Mouse (Mus musculus) heart, postnatal 36 days (tissue): ENCODE data around the gene Il1rn. TPM values are rescaled to one million over a fixed set of nuclear protein-coding genes. Genes with fewer than 3 reads are reported as not detected.
A peak's percentile ranks its signal among the peaks of the same experiment; 100 is the strongest.

Experiments used
- DNase-seq, 2 experiments: peaks; one replicate each; pipeline ENCODE4 v3.0.0; 2021 to 2022
- intact Hi-C: fragments of 180-260 bp; cut with DNase I; formaldehyde crosslinking; loops from one replicate; pipeline ENCODE4 v1.15.1; 2025
- total RNA-seq, 2 experiments: library from RNA; stranded (reverse); gene quantifications; 2 replicates each; pipeline ENCODE4 v1.2.3; 2021

Gene Il1rn
- under 1 TPM; 0.14 to 0.25 TPM for total RNA-seq

- intact Hi-C loops, result no loop called here
- no peak for DNase-seq
Observed at GRCm38 (mm10) chr2:24336545-24336944, at the start of gene Il1rn. TSS of gene Il1rn (plus strand) at chr2:24336853.

DNA sequence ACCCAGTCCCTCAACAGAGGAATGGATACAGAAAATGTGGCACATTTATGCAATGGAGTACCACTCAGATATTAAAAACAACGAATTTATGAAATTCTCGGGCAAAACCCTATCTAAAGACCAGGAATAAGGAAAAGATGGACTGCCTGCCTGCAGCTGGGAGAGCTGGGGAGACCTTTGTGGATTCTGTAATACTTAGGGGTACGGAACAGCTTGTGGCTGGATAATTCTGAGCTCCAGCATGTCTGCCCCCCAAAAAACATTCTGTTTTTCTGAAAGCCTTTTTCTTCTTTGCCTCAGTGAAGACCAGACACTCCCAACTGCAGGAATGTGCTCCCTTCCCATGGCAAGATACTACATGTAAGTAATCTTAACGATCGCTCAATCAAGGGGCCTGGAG, 45.8 kb upstream of the Il1rn start, which contains the start of gene Il1f10:
Gene Il1f10, plus strand, starts transcription at position 301 of the 400 bp plus-strand sequence.
- no peak for DNase-seq
- intact Hi-C loops, result loop anchor here (10.0 kb wide), 1 partner anchor 464 kb away; no protein-coding TSS in a partner anchor

DNA sequence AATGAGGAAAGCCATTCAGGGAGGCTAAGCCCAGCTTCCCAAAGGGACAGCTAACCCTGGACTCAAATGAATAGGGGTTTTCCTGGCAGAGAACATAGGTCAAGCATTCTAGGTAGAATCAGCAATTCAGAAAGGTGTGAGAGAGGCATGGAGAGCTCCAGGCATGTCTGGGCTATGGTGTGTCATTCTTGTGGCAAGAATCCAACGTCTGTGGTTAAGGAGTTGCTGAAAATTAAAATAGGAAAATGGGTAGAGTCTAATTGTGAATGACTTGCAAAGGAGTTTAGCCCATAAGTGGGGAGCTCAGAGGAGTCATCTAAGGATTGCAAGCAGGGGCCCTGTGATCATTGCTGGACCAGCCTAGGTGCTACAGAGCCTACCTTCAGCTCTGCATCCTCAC, 42.0 kb upstream of the Il1rn start:
- no peak for DNase-seq
- intact Hi-C loops, result loop anchor here (10.0 kb wide), 1 partner anchor 460 kb away; no protein-coding TSS in a partner anchor

DNA sequence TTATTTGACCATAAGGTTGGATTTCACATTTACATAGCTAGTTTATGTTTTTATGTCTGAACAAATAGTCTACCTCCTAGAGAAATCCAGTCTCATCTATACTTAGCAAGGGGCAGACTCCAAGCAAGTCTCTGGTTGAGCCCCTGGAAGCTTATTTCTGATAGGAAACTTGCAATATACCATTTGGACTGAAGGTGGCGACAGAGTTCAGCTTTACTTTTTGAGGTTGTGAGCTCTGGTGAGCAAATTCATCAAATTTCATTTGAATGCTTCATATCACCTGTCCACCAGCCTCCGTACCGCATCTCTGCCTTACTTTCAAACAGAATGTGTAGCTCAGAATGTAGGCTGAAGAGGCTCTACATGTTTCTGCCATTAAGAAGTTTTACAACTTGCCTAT, 39.8 kb upstream of the Il1rn start:
- peak; percentile 28 to 31 for DNase-seq
- intact Hi-C loops, result loop anchor here (1.0 to 10.0 kb wide), 3 partner anchors 108 to 458 kb away; no protein-coding TSS in a partner anchor

- intact Hi-C loops, result no loop called here
- DNase-seq, result no peak
Observed at GRCm38 (mm10) chr2:24311302-24312001, 25.2 kb upstream of the Il1rn start.

GRCm38 (mm10) chr2:24316919-24317318, 19.7 kb upstream of the Il1rn start:
- intact Hi-C loops, result no loop called here
- no peak for DNase-seq

- intact Hi-C loops, result no loop called here
- no peak for DNase-seq
Observed at GRCm38 (mm10) chr2:24317919-24318598, 18.6 kb upstream of the Il1rn start.

- no peak for DNase-seq
- intact Hi-C loops, result no loop called here
Observed at GRCm38 (mm10) chr2:24335333-24335732, 1.3 kb upstream of the Il1rn start.

- DNase-seq, result no peak
- intact Hi-C loops, result no loop called here
Observed at GRCm38 (mm10) chr2:24341395-24341885, 4.8 kb downstream of the Il1rn start.

DNA sequence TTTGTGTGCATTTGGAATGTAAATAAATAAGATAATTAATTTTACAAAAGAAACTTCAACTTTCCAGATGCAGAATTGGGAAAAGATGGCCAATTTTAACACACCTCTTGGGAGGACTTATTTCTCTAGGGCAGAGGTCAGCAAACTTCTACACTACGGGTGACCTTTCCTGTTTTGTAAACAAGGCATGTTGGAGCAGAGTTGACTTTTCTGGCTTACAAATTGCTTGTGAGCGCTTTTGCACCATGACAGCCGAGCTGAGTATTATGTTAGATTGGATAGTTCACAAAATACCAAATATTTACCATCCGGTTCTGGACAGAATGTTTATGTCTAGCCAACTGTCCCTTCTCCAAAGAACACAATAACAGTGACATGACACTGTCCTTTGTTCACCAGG, 8.0 kb downstream of the Il1rn start:
- DNase-seq, result no peak
- intact Hi-C loops, result no loop called here

DNA sequence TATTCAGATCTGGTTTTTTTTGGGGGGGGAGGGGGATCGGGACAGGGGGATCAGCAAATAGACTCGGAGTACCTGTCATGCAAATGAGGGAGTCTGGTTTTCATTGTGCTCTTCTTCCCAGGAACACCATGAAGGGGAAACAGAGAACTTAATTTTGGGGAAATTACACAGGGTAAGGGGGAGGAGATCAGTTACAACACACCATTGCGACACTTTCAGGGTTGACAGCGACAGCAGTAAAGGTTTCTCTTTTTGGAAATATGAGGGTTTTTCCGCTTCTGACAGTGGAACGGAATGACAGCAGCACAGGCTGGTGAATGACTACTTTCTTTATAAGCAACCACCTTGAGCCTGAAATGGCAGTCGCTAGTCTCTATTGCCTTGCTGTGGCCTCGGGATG, 8.4 kb downstream of the Il1rn start:
- DNase-seq, result peak in 1 of 2 experiments; percentile 10
- intact Hi-C loops, result no loop called here

GRCm38 (mm10) chr2:24347926-24348325, 11.3 kb downstream of the Il1rn start:
- intact Hi-C loops, result no loop called here
- DNase-seq, result no peak

GRCm38 (mm10) chr2:24351159-24351558, 14.5 kb downstream of the Il1rn start:
- no peak for DNase-seq
- intact Hi-C loops, result no loop called here

DNA sequence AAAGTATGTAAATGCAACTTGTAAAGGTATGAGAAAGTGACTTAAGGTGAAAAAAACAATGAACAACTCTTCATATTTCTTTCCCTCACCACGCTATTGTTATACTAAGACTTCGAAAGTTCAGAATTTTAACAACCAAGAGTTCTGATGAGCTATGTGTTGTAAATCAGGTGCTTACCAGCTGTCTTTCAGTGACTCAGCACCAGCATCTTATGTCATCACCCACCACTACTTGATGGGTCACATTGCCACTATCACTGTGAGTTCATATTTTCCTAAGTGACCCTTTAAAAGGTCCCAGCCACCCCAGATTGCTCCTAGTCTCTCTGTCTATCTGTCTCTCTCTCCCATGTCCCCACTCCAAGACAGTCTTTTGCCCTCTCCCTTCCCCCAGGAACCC, 16.4 kb downstream of the Il1rn start:
- no peak for DNase-seq
- intact Hi-C loops, result no loop called here

GRCm38 (mm10) chr2:24357642-24358041, 21.0 kb downstream of the Il1rn start:
- no peak for DNase-seq
- intact Hi-C loops, result loop anchor here (2.0 to 5.0 kb wide), 2 partner anchors 47 to 210 kb away; no protein-coding TSS in a partner anchor

DNA sequence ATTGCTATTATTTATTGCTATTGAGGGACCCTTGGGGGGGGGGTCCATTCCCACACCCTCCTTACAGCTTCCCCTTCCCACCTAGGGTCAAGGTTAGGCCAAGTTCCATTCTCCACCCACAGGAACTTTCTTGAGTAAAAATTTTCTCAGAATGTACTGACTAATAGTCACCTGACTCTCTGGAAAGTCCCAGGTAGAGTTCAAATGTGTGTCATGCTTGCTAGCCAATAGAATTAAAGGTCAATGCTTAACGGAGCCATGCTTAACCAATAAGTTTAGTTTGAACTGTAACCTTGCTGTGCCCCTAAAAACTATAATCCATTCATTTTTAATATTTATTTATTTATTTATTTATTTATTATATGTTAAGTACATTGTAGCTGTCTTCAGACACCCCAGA, 22.7 kb downstream of the Il1rn start:
- intact Hi-C loops, result loop anchor here (5.0 kb wide), 1 partner anchor 208 kb away; no protein-coding TSS in a partner anchor
- no peak for DNase-seq

GRCm38 (mm10) chr2:24363818-24364217, 27.2 kb downstream of the Il1rn start:
- intact Hi-C loops, result no loop called here
- no peak for DNase-seq

- DNase-seq, result no peak
- intact Hi-C loops, result no loop called here
Observed at GRCm38 (mm10) chr2:24366214-24366975, 29.7 kb downstream of the Il1rn start.

GRCm38 (mm10) chr2:24367030-24367894, 30.6 kb downstream of the Il1rn start, which contains the start of gene Psd4:
TSS of gene Psd4 (plus strand) at chr2:24367580.
- peak; percentile 56 to 60 for DNase-seq
- intact Hi-C loops, result no loop called here

DNA sequence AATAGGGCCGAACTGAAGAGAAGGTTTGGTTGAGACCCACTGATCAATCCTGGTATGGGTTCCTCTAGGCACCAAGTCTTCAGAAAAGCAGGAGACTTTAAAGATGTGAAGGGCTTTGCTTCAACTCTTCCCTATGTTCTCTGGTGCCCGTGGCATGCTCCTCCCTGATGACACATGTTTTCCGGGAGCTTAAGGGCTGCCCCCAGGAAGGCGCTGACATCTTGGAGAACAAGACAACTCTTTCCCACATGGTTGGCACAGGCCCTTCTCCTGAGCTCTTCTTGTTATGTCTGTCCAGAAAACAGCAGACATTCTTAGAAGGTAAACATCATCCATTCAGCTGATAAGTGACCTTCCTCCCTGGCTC, 31.2 kb downstream of the Il1rn start:
- intact Hi-C loops, result no loop called here
- DNase-seq, result no peak
